Mouse (Mus musculus) heart, adult 2 months (tissue): Measurements from ENCODE around the gene Myl3.

ENCODE experiments used
- CTCF ChIP-seq: fragments of 200-600 bp; IDR thresholded peaks from 2 replicates; pipeline ENCODE4 v1.8.1; 2022; ENCODE audit warnings: antibody characterized with exemption, mild to moderate bottlenecking, moderate library complexity
- EP300 ChIP-seq: fragments of 200-500 bp; IDR thresholded peaks from 2 replicates; pipeline ENCODE4 v1.6.1; 2011; ENCODE audit warnings: low read depth, low read length, control low read depth; ENCODE audit not compliant: insufficient read depth
- POLR2A ChIP-seq: fragments of 200-500 bp; IDR thresholded peaks from 2 replicates; pipeline ENCODE4 v1.6.1; 2011; ENCODE audit warnings: mild to moderate bottlenecking, low read depth, low read length, control low read depth; ENCODE audit not compliant: insufficient read depth

DNA sequence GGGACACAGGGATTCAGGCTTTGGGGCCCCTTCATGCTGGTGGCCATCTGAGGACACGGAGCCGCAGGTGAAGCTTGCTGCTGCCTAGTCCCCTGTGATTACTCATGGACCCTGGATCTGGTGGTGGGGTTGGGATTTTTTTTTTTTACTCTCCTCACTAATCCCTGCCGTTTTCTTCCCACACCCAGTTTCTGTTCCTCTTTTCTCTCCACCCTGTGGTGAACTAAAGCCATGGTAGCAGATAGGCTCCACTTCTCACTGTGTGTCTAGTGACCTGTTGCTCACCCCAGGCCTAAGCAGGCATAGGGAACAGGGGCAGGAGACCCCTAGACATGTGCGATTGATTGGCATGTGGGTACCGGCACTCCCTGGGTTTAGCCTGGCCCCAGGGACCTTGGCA, 34.9 kb upstream of the Myl3 start:
- TF ChIP-seq POLR2A: no peak
- no peak for TF ChIP-seq CTCF
- no peak for TF ChIP-seq EP300
